Mouse (Mus musculus) CH12F3 (cell line): Measurements from ENCODE around the gene Vmn1r207-ps.
"Not testable (repeated sequence)": the region's sequence is repeated elsewhere in the genome, so short reads cannot be mapped to it uniquely, and the experiment has no call there.

Experiments used
- in situ Hi-C: fragments of 300-500 bp; cut with MboI; formaldehyde crosslinking; loops from 2 replicates; pipeline ENCODE4 v1.14.3; 2020; ENCODE audit warnings: low sequenced_read_pairs

Vmn1r207-ps gene

DNA sequence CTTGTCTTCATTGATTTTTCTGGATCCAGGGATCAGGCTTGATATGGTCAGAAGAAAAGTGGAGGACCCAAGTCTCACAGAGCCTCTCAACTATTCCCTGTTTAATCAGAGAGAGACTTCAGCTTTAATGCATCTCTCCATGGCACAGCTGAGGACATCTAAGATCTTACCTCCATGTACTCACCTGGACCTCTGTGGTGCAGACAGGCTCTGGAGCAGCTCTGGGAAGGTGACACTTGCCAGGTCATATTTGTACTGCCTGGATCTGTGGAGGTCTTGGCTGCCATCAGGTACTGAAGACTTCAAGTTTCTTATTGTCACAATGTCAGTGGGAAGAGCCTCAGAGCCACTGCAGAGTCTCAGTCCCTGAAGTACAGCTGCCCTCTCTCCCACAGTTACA, at the start of gene Vmn1r207-ps:
Vmn1r207-ps (minus strand) TSS at position 101 of the 400 bp plus-strand sequence.
- in situ Hi-C loops, result not testable (repeated sequence)

DNA sequence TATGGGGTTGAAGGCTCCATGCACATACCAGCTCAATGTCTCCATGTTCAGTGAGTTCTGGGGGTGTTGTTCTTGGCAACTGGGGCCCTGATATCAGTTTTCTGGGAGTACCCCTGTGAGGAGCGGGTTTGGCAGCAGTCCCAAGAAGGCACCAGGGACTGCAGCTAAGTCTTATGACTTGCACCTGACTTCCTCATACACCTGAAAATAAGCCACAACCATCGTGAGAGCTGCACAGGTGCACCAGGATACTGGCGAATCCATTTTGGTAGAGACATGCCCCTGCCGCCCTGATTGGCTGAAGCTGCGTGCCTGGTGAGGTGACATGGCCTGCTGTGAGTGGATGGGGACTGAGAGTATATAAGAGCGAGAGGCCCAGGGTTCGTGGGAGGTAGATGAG, 47.9 kb upstream of the Vmn1r207-ps start, which contains the start of gene Vmn1r208:
Vmn1r208 (minus strand) TSS at position 101 of the 400 bp plus-strand sequence.
- in situ Hi-C loops, result not testable (repeated sequence)

DNA sequence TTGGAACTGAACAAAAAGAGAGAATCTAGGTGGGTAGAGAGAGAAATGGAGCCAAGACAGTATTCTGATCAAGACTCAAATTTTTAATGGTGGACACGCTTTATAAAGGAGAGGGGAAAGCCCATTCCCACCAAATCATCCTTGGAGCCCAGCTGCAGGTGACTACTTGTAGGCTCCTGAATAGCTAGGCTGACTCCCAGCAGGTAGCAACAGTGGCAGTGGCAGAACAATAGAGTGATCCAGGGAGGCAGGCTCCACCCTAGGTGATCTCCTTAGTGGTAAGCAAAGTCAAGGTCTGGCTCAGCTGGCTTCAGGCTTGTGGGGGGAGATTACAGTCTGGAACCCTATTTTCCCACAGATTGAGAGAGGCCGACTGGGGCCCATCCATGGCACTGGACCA, 42.2 kb upstream of the Vmn1r207-ps start:
- in situ Hi-C loops, result not testable (repeated sequence)

DNA sequence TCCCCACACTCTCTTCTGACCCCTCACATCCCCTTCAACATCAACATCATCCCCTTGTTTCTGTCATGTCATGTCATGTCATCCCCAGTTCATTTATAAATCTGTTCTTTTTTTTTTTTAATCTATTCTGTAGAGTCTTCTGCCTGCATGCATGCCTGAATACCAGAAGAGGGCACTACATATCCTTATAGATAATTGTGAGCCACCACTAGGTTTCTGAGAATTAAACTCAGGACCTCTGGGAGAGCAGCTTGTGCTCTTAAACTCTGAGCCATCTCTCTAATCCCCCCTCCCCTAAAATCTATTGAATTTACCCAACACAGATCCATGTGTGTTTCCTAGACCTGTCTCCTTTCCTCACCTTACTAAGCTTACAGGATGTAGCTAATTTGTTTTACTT, 18.1 kb upstream of the Vmn1r207-ps start:
- in situ Hi-C loops, result no loop called here

DNA sequence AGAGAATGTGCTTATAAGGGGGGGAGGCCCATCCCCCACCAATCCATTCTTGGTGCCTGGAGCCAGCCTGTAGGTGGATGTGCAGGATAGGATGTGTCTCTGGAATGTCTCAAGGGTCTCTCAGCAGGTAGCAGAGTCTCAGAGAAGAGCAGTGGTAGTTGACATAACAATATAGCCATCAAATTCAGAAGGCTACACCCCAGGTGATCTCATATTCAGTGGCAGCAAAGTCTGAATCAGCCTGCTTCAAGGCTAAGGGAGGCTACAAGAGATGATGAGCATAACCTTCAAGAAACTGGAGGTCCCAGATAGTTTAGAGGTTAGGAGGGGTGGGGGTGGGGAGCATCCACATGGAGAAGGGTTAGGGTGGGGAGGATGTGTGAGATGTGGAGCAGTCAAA, 22.5 kb downstream of the Vmn1r207-ps start:
- in situ Hi-C loops, result not testable (repeated sequence)

DNA sequence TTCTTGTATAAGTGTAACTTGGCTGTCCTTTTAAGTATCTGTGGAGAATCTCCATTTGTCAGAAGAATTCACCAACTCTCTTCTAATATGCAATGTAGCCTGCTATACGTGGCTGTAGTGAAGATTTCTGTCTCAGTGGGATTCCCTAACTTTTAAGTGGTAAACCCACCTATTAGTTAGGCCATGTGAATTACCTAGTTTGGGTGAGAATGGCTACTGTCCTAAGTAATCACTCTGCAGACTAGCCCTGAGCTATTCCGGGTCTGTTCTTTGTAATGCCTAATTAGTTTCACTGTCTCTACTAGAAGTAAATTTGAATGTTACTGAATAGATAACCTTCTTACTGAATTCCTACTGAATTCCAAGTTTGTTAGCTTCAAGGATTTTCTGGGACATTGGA, 26.5 kb downstream of the Vmn1r207-ps start:
- in situ Hi-C loops, result not testable (repeated sequence)
